Mouse (Mus musculus) liver, embryonic 14.5 days (tissue): Measurements from ENCODE around the gene Fbxo9. TPM values are rescaled to one million over a fixed set of nuclear protein-coding genes. Genes with fewer than 3 reads are reported as not detected.

ENCODE experiments used
- ATAC-seq: fragments of 200-750 bp; cut with Nextera tagmentation; 2 replicates; pipeline ENCODE4 v1.8.0; 2017; ENCODE audit warnings: moderate number of reproducible peaks, mild to moderate bottlenecking, moderate library complexity; ENCODE audit not compliant: insufficient read depth
- DNase-seq, 3 experiments: peaks; one replicate each; pipeline ENCODE4 v3.0.0-alpha.2; 2012 to 2013; ENCODE audit warnings: low read depth in 3 of 3, low spot score in 3 of 3
- H3K27ac ChIP-seq: fragments of 300-500 bp; sonication (generic); 2 replicates; pipeline ENCODE4 v1.5.1; 2014; ENCODE audit warnings: moderate library complexity, mild to moderate bottlenecking, control low read depth, inconsistent platforms
- H3K27me3 ChIP-seq: fragments of 300-500 bp; sonication (generic); 2 replicates; pipeline ENCODE4 v1.6.1; 2014; ENCODE audit warnings: mild to moderate bottlenecking, low read length, moderate library complexity; ENCODE audit not compliant: control insufficient read depth, insufficient read depth
- H3K36me3 ChIP-seq: fragments of 300-500 bp; sonication (generic); replicated peaks from 2 replicates; pipeline ENCODE4 v1.6.1; 2014; ENCODE audit warnings: low read depth; ENCODE audit not compliant: control insufficient read depth, insufficient read depth
- H3K4me1 ChIP-seq, 2 experiments: fragments of 200-500 bp in 1 of 2; fragments of 300-500 bp in 1 of 2; sonication (generic) in 1 of 2; replicated peaks; 2 replicates each; pipeline ENCODE4 v1.6.1; 2012 to 2014; ENCODE audit warnings: antibody characterized with exemption in 1 of 2, inconsistent platforms in 1 of 2, low read length in 1 of 2; ENCODE audit not compliant: control insufficient read depth in 2 of 2, insufficient read depth in 2 of 2
- H3K4me2 ChIP-seq: fragments of 300-500 bp; sonication (generic); 2 replicates; pipeline ENCODE4 v1.6.1; 2014; ENCODE audit warnings: low read depth, mild to moderate bottlenecking, control low read depth, moderate library complexity
- H3K4me3 ChIP-seq, 2 experiments: fragments of 200-500 bp in 1 of 2; fragments of 300-500 bp in 1 of 2; sonication (generic) in 1 of 2; 2 replicates each; pipeline ENCODE4 v1.5.1; 2012 to 2014; ENCODE audit warnings: low read depth in 2 of 2, low read length in 2 of 2, mild to moderate bottlenecking in 2 of 2, control low read depth in 1 of 2, inconsistent platforms in 1 of 2, moderate library complexity in 1 of 2; ENCODE audit not compliant: insufficient read depth in 1 of 2
- H3K9ac ChIP-seq: fragments of 300-500 bp; sonication (generic); replicated peaks from 2 replicates; pipeline ENCODE4 v1.6.1; 2014; ENCODE audit warnings: mild to moderate bottlenecking, control low read depth, moderate library complexity
- H3K9me3 ChIP-seq: fragments of 300-500 bp; sonication (generic); 2 replicates; pipeline ENCODE4 v1.6.1; 2016; ENCODE audit warnings: low read length, mixed read lengths; ENCODE audit not compliant: control insufficient read depth
- CTCF ChIP-seq: IDR thresholded peaks from 2 replicates; pipeline ENCODE4 v1.5.1; 2016; ENCODE audit warnings: antibody characterized with exemption, low read depth, control low read depth
- EP300 ChIP-seq: IDR thresholded peaks from 2 replicates; pipeline ENCODE4 v1.6.1; 2016; ENCODE audit warnings: antibody characterized with exemption, low read depth
- WGBS: fragments of 180-500 bp; shearing (Covaris S2); extraction: QIAGEN DNeasy Blood & Tissue Kit; methylation state at CpG from one replicate; pipeline ENCODE4 v1.1.7; 2014; ENCODE audit not compliant: insufficient replicate concordance; 5-methylcytosine and 5-hydroxymethylcytosine counted together
- polyA plus RNA-seq, 2 experiments: library from polyadenylated mRNA; depleted of rRNA in 1 of 2; stranded (reverse) in 1 of 2; unstranded in 1 of 2; fragments of >200 nt; fragmentation: Nextera tagmentation in 1 of 2; extraction: Ambion mirVana in 1 of 2; gene quantifications; 2 replicates each; pipeline versions ENCODE4 v1.2.1 to v1.2.3; 2012 to 2014

The Fbxo9 gene
- polyA plus RNA-seq, 2 experiments, result 68.1 to 78.1 TPM

- Histone ChIP-seq H3K27me3 (no peaks in the 10 kb centered on the region), H3K36me3 (no peaks in the 10 kb centered on the region; the same call in 1 of the 2 replicates), H3K4me3 (no peak overlapping the region), H3K9me3 (no peaks in the 10 kb centered on the region), H3K9ac (no peak overlapping the region), H3K4me2 (no peak overlapping the region), H3K4me1 (no peaks in the 10 kb centered on the region), H3K27ac (no peak overlapping the region)
- DNase-seq (no peak), ATAC-seq (no peak)
- 76% methylated on average over 6 of the region's 6 CpGs for whole genome bisulfite sequencing
- TF ChIP-seq CTCF (no peak), EP300 (no peak)
Observed at GRCm38 (mm10) chr9:78146627-78147026, 37.8 kb upstream of the Fbxo9 start.

GRCm38 (mm10) chr9:78146099-78146498 lies 37.2 kb upstream of the Fbxo9 start:
- no peak overlapping the region for H3K27ac ChIP-seq
- TF ChIP-seq EP300 (no peak), CTCF (no peak)
- ATAC-seq (no peak), DNase-seq (no peak)
- H3K27me3 ChIP-seq, result no peaks in the 10 kb centered on the region
- no peak overlapping the region for H3K9ac ChIP-seq
- no peaks in the 10 kb centered on the region; the same call in 1 of the 2 replicates for H3K36me3 ChIP-seq
- 58% methylated on average over 4 of the region's 4 CpGs for WGBS
- no peaks in the 10 kb centered on the region for H3K4me1 ChIP-seq
- no peak overlapping the region for H3K4me3 ChIP-seq
- no peaks in the 10 kb centered on the region for H3K9me3 ChIP-seq
- no peak overlapping the region for H3K4me2 ChIP-seq

- Histone ChIP-seq H3K36me3 (no peaks in the 10 kb centered on the region; the same call in 1 of the 2 replicates), H3K4me2 (no peak overlapping the region), H3K9me3 (no peaks in the 10 kb centered on the region), H3K4me3 (no peak overlapping the region), H3K27ac (no peak overlapping the region), H3K9ac (no peak overlapping the region), H3K4me1 (no peaks in the 10 kb centered on the region), H3K27me3 (no peaks in the 10 kb centered on the region)
- 66% methylated on average over 4 of the region's 4 CpGs for WGBS
- TF ChIP-seq CTCF (no peak), EP300 (no peak)
- DNase-seq, result no peak
- ATAC-seq, result no peak
Observed at GRCm38 (mm10) chr9:78139463-78139862, 30.6 kb upstream of the Fbxo9 start.

GRCm38 (mm10) chr9:78138044-78138676 lies 29.3 kb upstream of the Fbxo9 start:
- WGBS, result 64% methylated on average over 9 of the region's 9 CpGs
- H3K9me3 ChIP-seq, result no peaks in the 10 kb centered on the region
- DNase-seq (no peak), ATAC-seq (no peak)
- H3K4me3 ChIP-seq, result no peak overlapping the region
- H3K9ac ChIP-seq, result no peak overlapping the region
- H3K4me2 ChIP-seq, result no peak overlapping the region
- H3K4me1 ChIP-seq, result no peaks in the 10 kb centered on the region
- TF ChIP-seq CTCF, result no peak
- no peak for TF ChIP-seq EP300
- H3K27me3 ChIP-seq, result no peaks in the 10 kb centered on the region
- H3K36me3 ChIP-seq, result no peaks in the 10 kb centered on the region; the same call in 1 of the 2 replicates
- no peak overlapping the region for H3K27ac ChIP-seq

- DNase-seq, result no peak
- Histone ChIP-seq H3K36me3 (no peaks in the 10 kb centered on the region), H3K4me2 (no peak overlapping the region), H3K4me3 (no peak overlapping the region), H3K27me3 (no peaks in the 10 kb centered on the region), H3K9ac (no peak overlapping the region), H3K9me3 (no peaks in the 10 kb centered on the region), H3K4me1 (no peaks in the 10 kb centered on the region), H3K27ac (no peak overlapping the region)
- ATAC-seq, result no peak
- TF ChIP-seq EP300, result no peak
- TF ChIP-seq CTCF, result no peak
- WGBS, result 81% methylated on average over 7 of the region's 7 CpGs
Observed at GRCm38 (mm10) chr9:78135658-78136057, 26.8 kb upstream of the Fbxo9 start.
